Mouse (Mus musculus): ENCODE measurements around the gene Tpbgl. TPM values are rescaled to one million over a fixed set of nuclear protein-coding genes. Genes with fewer than 3 reads are reported as not detected.

The Tpbgl gene
- polyA plus RNA-seq, 2 experiments: 0.12 to 0.14 TPM

DNA sequence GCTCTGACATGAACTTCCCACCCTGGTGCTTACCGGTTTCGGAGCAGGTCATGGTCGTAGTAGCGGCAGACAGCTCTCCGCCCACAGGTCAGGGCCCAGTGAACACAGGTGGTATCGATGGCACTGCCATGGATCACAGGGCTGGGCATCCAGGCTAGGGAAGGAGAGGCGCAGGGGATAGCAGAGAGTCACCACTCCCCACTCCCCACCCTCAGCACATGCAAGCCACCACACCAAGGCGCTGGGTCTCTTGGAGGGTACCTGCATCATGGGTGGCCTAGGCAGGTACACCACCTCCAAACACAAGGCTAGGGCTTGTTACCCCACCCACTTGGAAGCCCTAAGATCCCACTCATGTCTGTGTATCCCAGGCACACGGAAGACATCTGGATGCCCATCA, 34.2 kb upstream of the Tpbgl start:
- Histone ChIP-seq H3K27me3 (ENCODE audit: control insufficient read depth, insufficient read depth, low read length) (peaks cover 2% of the 10 kb centered on the region), H3K4me3 (ENCODE audit: insufficient read depth in 1 of 2, low read depth in 2 of 2, low read length in 2 of 2) (no peak overlapping the region), H3K36me3 (replicated peaks; ENCODE audit: control insufficient read depth, insufficient read depth, low read depth) (no peaks in the 10 kb centered on the region), H3K9ac (replicated peaks) (no peak overlapping the region), H3K27ac (no peak overlapping the region), H3K9me3 (ENCODE audit: control insufficient read depth, low read length) (no peaks in the 10 kb centered on the region), H3K4me1 (replicated peaks; ENCODE audit: control insufficient read depth in 2 of 2, insufficient read depth in 2 of 2, low read length in 1 of 2) (no peaks in the 10 kb centered on the region), H3K4me2 (ENCODE audit: low read depth) (no peak overlapping the region)
- TF ChIP-seq EP300 (IDR thresholded peaks at IDR 0.05; ENCODE audit: low read depth) (no peak), CTCF (IDR thresholded peaks at IDR 0.05; ENCODE audit: low read depth) (no peak)
- no peak for DNase-seq (ENCODE audit: low read depth in 3 of 3, low spot score in 3 of 3)
- ATAC-seq (ENCODE audit: insufficient read depth): no peak
- WGBS (ENCODE audit: insufficient replicate concordance): 73% methylated on average over 9 of the region's 9 CpGs

DNA sequence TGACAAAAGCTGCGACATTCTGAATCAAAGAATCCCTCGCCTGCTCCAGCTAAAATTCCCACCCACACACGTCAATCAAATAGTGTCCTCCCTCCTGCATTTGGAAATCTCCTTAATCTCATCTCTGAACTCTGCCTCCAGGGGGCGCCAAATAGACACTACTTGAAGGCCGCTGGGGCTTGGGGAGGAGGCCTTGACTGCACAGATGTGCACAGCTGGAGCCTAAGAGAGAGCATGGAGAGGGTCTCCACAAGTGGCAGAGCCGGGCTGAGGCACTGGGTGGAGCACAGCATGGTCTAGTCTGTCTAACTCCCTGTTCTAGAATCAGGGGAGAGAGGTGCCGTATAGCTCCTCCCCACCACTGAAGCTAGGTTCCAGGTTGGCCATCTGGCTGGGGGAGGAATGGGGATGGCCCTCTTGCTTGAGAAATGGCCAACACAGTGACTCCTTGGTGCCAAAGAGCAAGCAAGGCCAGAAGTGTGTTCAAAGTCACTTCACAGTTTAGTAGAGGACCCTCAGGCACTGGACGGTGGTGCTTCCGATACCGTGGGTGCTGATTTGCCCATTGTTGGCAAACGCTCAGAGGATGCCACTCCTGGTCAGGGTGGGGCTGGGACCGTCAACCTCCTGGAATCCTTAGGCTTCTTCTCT, 32.6 kb upstream of the Tpbgl start:
- Histone ChIP-seq H3K27ac (no peak overlapping the region), H3K4me3 (ENCODE audit: insufficient read depth in 1 of 2, low read depth in 2 of 2, low read length in 2 of 2) (no peak overlapping the region), H3K4me1 (replicated peaks; ENCODE audit: control insufficient read depth in 2 of 2, insufficient read depth in 2 of 2, low read length in 1 of 2) (no peaks in the 10 kb centered on the region), H3K9me3 (ENCODE audit: control insufficient read depth, low read length) (no peaks in the 10 kb centered on the region), H3K4me2 (ENCODE audit: low read depth) (no peak overlapping the region), H3K27me3 (ENCODE audit: control insufficient read depth, insufficient read depth, low read length) (peaks cover 2% of the 10 kb centered on the region), H3K36me3 (replicated peaks; ENCODE audit: control insufficient read depth, insufficient read depth, low read depth) (no peaks in the 10 kb centered on the region), H3K9ac (replicated peaks) (no peak overlapping the region)
- DNase-seq (ENCODE audit: low read depth in 3 of 3, low spot score in 3 of 3) (peak; percentile 48 to 58 (median 56)), ATAC-seq (ENCODE audit: insufficient read depth) (no peak)
- TF ChIP-seq EP300 (IDR thresholded peaks at IDR 0.05; ENCODE audit: low read depth) (no peak), CTCF (IDR thresholded peaks at IDR 0.05; ENCODE audit: low read depth) (peak; percentile 90)
- WGBS (ENCODE audit: insufficient replicate concordance): 40% methylated on average over 12 of the region's 12 CpGs

DNA sequence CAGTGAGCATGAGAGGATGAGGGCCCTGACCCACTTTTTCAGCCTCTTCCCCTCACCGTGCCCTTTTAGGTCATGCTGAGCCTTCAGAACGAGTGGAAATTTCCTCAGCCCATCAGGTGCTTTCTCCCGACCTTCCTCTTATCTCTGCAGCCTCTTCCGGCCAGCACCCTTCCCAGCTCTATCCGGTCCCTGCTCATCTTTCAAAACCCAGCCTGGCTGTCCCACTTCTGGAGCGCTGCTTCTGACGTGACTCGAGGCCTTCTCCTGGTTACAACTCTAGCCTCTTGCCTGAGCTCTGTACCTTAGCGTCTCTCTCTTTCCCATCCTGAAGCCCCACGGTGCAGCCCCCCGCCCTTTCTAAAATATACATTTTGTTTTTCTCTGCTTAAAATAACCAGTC, 27.3 kb upstream of the Tpbgl start:
- no peaks in the 10 kb centered on the region for H3K4me1 ChIP-seq (replicated peaks; ENCODE audit: control insufficient read depth in 2 of 2, insufficient read depth in 2 of 2, low read length in 1 of 2)
- no peak overlapping the region for H3K4me2 ChIP-seq (ENCODE audit: low read depth)
- H3K9me3 ChIP-seq (ENCODE audit: control insufficient read depth, low read length): no peaks in the 10 kb centered on the region
- H3K27ac ChIP-seq: no peak overlapping the region
- DNase-seq (ENCODE audit: low read depth in 3 of 3, low spot score in 3 of 3): no peak
- no peak overlapping the region for H3K4me3 ChIP-seq (ENCODE audit: insufficient read depth in 1 of 2, low read depth in 2 of 2, low read length in 2 of 2)
- TF ChIP-seq EP300 (IDR thresholded peaks at IDR 0.05; ENCODE audit: low read depth): no peak
- no peak for TF ChIP-seq CTCF (IDR thresholded peaks at IDR 0.05; ENCODE audit: low read depth)
- WGBS (ENCODE audit: insufficient replicate concordance): 48% methylated on average over 11 of the region's 11 CpGs
- H3K27me3 ChIP-seq (ENCODE audit: control insufficient read depth, insufficient read depth, low read length): peaks cover 2% of the 10 kb centered on the region; the same call in 1 of the 2 replicates
- H3K36me3 ChIP-seq (replicated peaks; ENCODE audit: control insufficient read depth, insufficient read depth, low read depth): no peaks in the 10 kb centered on the region
- no peak for ATAC-seq (ENCODE audit: insufficient read depth)
- H3K9ac ChIP-seq (replicated peaks): no peak overlapping the region

DNA sequence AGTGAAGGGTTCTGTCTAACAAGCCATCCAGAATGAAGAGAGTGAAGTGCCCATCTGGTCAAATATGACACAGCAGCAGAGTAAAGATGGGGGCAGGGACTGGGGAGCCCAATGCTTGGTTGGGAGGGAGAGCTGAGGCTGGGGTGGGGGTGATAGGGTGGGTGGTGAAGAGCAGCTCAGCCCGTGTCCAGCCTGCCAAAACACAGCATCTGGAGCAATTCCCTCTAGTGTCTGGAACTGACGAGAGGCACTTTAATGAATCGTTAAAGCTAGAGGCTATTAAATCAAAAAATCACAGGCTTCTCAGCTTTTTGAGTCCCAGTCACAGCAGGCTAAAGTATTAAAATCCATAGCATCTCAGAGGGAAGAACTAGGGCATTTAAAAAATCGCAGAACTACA, 22.7 kb upstream of the Tpbgl start:
- Histone ChIP-seq H3K4me1 (replicated peaks; ENCODE audit: control insufficient read depth in 2 of 2, insufficient read depth in 2 of 2, low read length in 1 of 2) (no peaks in the 10 kb centered on the region), H3K27ac (no peak overlapping the region), H3K27me3 (ENCODE audit: control insufficient read depth, insufficient read depth, low read length) (no peaks in the 10 kb centered on the region; the same call in 1 of the 2 replicates), H3K9me3 (ENCODE audit: control insufficient read depth, low read length) (no peaks in the 10 kb centered on the region), H3K36me3 (replicated peaks; ENCODE audit: control insufficient read depth, insufficient read depth, low read depth) (no peaks in the 10 kb centered on the region), H3K9ac (replicated peaks) (no peak overlapping the region), H3K4me3 (ENCODE audit: insufficient read depth in 1 of 2, low read depth in 2 of 2, low read length in 2 of 2) (no peak overlapping the region), H3K4me2 (ENCODE audit: low read depth) (no peak overlapping the region)
- TF ChIP-seq EP300 (IDR thresholded peaks at IDR 0.05; ENCODE audit: low read depth) (no peak), CTCF (IDR thresholded peaks at IDR 0.05; ENCODE audit: low read depth) (no peak)
- 50% methylated on average over 4 of the region's 4 CpGs for WGBS (ENCODE audit: insufficient replicate concordance)
- DNase-seq (ENCODE audit: low read depth in 3 of 3, low spot score in 3 of 3): no peak
- ATAC-seq (ENCODE audit: insufficient read depth): no peak

DNA sequence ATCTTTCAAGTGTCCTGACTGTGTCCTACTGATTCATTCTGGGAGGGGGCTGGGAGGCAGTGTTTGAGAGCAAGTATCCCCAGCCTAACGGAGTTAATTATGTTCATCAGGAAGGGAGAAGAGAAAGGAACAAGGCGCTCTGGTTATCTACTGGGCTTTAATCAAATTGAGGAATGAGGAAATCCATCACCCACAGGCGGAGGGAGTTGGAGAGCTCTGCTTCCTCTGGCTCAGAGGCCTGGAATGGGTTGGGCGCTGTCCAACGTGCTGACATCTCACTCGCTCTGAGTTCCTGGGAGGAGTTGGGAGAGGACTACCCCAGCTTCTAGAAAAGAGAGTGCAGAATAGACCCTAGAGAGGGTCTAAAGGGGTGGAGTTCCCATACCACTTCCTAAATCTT, 21.7 kb upstream of the Tpbgl start:
- Histone ChIP-seq H3K4me2 (ENCODE audit: low read depth) (no peak overlapping the region), H3K27me3 (ENCODE audit: control insufficient read depth, insufficient read depth, low read length) (no peaks in the 10 kb centered on the region; the same call in 1 of the 2 replicates), H3K4me1 (replicated peaks; ENCODE audit: control insufficient read depth in 2 of 2, insufficient read depth in 2 of 2, low read length in 1 of 2) (peaks cover 0 to 6% of the 10 kb centered on the region in 2 experiments; a peak in 2 of 4 replicates), H3K36me3 (replicated peaks; ENCODE audit: control insufficient read depth, insufficient read depth, low read depth) (no peaks in the 10 kb centered on the region), H3K27ac (no peak overlapping the region), H3K9ac (replicated peaks) (no peak overlapping the region), H3K4me3 (ENCODE audit: insufficient read depth in 1 of 2, low read depth in 2 of 2, low read length in 2 of 2) (no peak overlapping the region), H3K9me3 (ENCODE audit: control insufficient read depth, low read length) (no peaks in the 10 kb centered on the region)
- DNase-seq (ENCODE audit: low read depth in 3 of 3, low spot score in 3 of 3) (no peak), ATAC-seq (ENCODE audit: insufficient read depth) (no peak)
- TF ChIP-seq EP300 (IDR thresholded peaks at IDR 0.05; ENCODE audit: low read depth) (no peak), CTCF (IDR thresholded peaks at IDR 0.05; ENCODE audit: low read depth) (no peak)
- 1% methylated on average over 6 of the region's 6 CpGs for WGBS (ENCODE audit: insufficient replicate concordance)
